Mouse (Mus musculus) urinary bladder, adult 2 months (tissue): ENCODE measurements around the gene Me1. TPM values are rescaled to one million over a fixed set of nuclear protein-coding genes. Genes with fewer than 3 reads are reported as not detected.

Experiments used
- DNase-seq: peaks from one replicate; pipeline ENCODE4 v3.0.0; 2022; ENCODE audit warnings: low spot score
- polyA plus RNA-seq: library from polyadenylated mRNA; depleted of rRNA; stranded (reverse); fragments of >200 nt; gene quantifications from 2 replicates; pipeline ENCODE4 v1.2.3, GENCODE M21; 2012

Gene Me1
- polyA plus RNA-seq, 1 experiment = 127 TPM

- DNase-seq = no peak
Measured at GRCm38 (mm10) chr9:86708921-86709320, 13.2 kb upstream of the Me1 start.

GRCm38 (mm10) chr9:86707431-86707830 is 11.7 kb upstream of the Me1 start:
- DNase-seq = no peak

- no peak for DNase-seq
Measured at GRCm38 (mm10) chr9:86701844-86702243, 6.1 kb upstream of the Me1 start.

GRCm38 (mm10) chr9:86701264-86701663 is 5.5 kb upstream of the Me1 start:
- DNase-seq = no peak

GRCm38 (mm10) chr9:86695199-86695817 is 445 bp downstream of the Me1 start:
- DNase-seq = no peak

GRCm38 (mm10) chr9:86694644-86695043 is 1.1 kb downstream of the Me1 start:
- DNase-seq = no peak

- no peak for DNase-seq
Measured at GRCm38 (mm10) chr9:86693935-86694334, 1.8 kb downstream of the Me1 start.

- no peak for DNase-seq
Measured at GRCm38 (mm10) chr9:86692676-86693075, 3.1 kb downstream of the Me1 start.

GRCm38 (mm10) chr9:86692251-86692650 is 3.5 kb downstream of the Me1 start:
- no peak for DNase-seq

- no peak for DNase-seq
Measured at GRCm38 (mm10) chr9:86691101-86691500, 4.7 kb downstream of the Me1 start.

- DNase-seq = no peak
Measured at GRCm38 (mm10) chr9:86683713-86684209, 12.0 kb downstream of the Me1 start.

GRCm38 (mm10) chr9:86682844-86683243 is 12.9 kb downstream of the Me1 start:
- no peak for DNase-seq

- no peak for DNase-seq
Measured at GRCm38 (mm10) chr9:86682278-86682677, 13.5 kb downstream of the Me1 start.

- no peak for DNase-seq
Measured at GRCm38 (mm10) chr9:86680431-86680830, 15.3 kb downstream of the Me1 start.

- DNase-seq = no peak
Measured at GRCm38 (mm10) chr9:86679843-86680417, 15.8 kb downstream of the Me1 start.

GRCm38 (mm10) chr9:86676246-86676645 is 19.5 kb downstream of the Me1 start:
- no peak for DNase-seq

- DNase-seq = no peak
Measured at GRCm38 (mm10) chr9:86675426-86675825, 20.3 kb downstream of the Me1 start.

GRCm38 (mm10) chr9:86672907-86673472 is 22.8 kb downstream of the Me1 start:
- DNase-seq = no peak

- no peak for DNase-seq
Measured at GRCm38 (mm10) chr9:86668590-86669252, 27.0 kb downstream of the Me1 start.

- DNase-seq = no peak
Measured at GRCm38 (mm10) chr9:86667138-86667750, 28.5 kb downstream of the Me1 start.

GRCm38 (mm10) chr9:86661679-86662078 is 34.1 kb downstream of the Me1 start:
- no peak for DNase-seq

- DNase-seq = no peak
Measured at GRCm38 (mm10) chr9:86661266-86661665, 34.5 kb downstream of the Me1 start.
